Mouse (Mus musculus) intestine, postnatal 0 days (tissue): ENCODE measurements around the gene Hist1h3g. TPM values are rescaled to one million over a fixed set of nuclear protein-coding genes. Genes with fewer than 3 reads are reported as not detected.

ENCODE experiments used
- ATAC-seq: fragments of 200-750 bp; cut with Nextera tagmentation; 2 replicates; pipeline ENCODE4 v1.8.0; 2017; ENCODE audit warnings: mild to moderate bottlenecking, moderate TSS enrichment, moderate library complexity
- H3K27ac ChIP-seq: fragments of 300-500 bp; sonication (generic); 2 replicates; pipeline ENCODE4 v1.5.1; 2014; ENCODE audit warnings: mild to moderate bottlenecking, low read depth, low read length, moderate library complexity
- H3K27me3 ChIP-seq: fragments of 300-500 bp; sonication (generic); replicated peaks from 2 replicates; pipeline ENCODE4 v1.6.1; 2014; ENCODE audit warnings: low read length, mixed read lengths; ENCODE audit not compliant: control insufficient read depth, insufficient read depth
- H3K36me3 ChIP-seq: fragments of 300-500 bp; sonication (generic); 2 replicates; pipeline ENCODE4 v1.6.1; 2014; ENCODE audit warnings: mild to moderate bottlenecking, moderate library complexity; ENCODE audit not compliant: control insufficient read depth, insufficient read depth
- H3K4me1 ChIP-seq: fragments of 300-500 bp; sonication (generic); replicated peaks from 2 replicates; pipeline ENCODE4 v1.6.1; 2014; ENCODE audit warnings: antibody characterized with exemption, low read length, mixed read lengths; ENCODE audit not compliant: control insufficient read depth, insufficient read depth
- H3K4me2 ChIP-seq: fragments of 300-500 bp; sonication (generic); replicated peaks from 2 replicates; pipeline ENCODE4 v1.6.1; 2014; ENCODE audit warnings: low read depth, mild to moderate bottlenecking, moderate library complexity
- H3K4me3 ChIP-seq: fragments of 300-500 bp; sonication (generic); 2 replicates; pipeline ENCODE4 v1.5.1; 2014; ENCODE audit warnings: low read depth, low read length
- H3K9ac ChIP-seq: fragments of 300-500 bp; sonication (generic); 2 replicates; pipeline ENCODE4 v1.6.1; 2014; ENCODE audit warnings: mild to moderate bottlenecking, low read depth, low read length
- H3K9me3 ChIP-seq: fragments of 300-500 bp; sonication (generic); 2 replicates; pipeline ENCODE4 v1.6.1; 2016; ENCODE audit warnings: mixed run types; ENCODE audit not compliant: control insufficient read depth
- CTCF ChIP-seq: sonication (generic); IDR thresholded peaks from 2 replicates; pipeline ENCODE4 v1.5.1; 2016; ENCODE audit warnings: low read depth, mild to moderate bottlenecking, control low read depth, antibody characterized with exemption, moderate library complexity
- WGBS: fragments of 180-500 bp; shearing (Covaris S2); extraction: QIAGEN DNeasy Blood & Tissue Kit; methylation state at CpG from one replicate; pipeline ENCODE4 v1.1.7; 2014; 5-methylcytosine and 5-hydroxymethylcytosine counted together
- polyA plus RNA-seq: library from polyadenylated mRNA; unstranded; fragments of >200 nt; fragmentation: Nextera tagmentation; extraction: Ambion mirVana; gene quantifications from 2 replicates; pipeline ENCODE4 v1.2.1, GENCODE M21; 2015

Hist1h3g gene
- polyA plus RNA-seq, 1 experiment from 2014 or later = 2.1 TPM

DNA sequence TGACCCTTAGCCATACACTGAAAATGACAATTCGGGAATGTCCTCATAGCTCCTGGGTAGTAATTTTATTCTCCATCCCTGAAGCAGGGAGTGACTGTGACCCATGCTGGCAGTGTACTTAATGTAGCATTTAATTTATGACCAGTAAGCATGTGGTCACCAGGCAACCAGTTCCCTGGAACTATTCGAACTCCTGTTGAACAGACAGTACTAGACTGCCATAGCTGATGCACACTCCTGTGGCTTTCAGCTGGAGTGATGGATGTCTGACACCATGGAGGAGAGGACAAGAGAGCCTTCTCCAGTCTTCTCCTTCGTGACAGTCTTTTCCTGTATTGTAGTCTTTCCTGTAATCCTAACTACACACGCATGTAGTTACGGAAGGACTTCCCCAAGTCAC is 6.2 kb upstream of the Hist1h3g start:
- no peak overlapping the region for H3K27ac ChIP-seq
- H3K9ac ChIP-seq = no peak overlapping the region
- WGBS = 80% methylated on average over 5 of the region's 5 CpGs
- no peak overlapping the region for H3K4me2 ChIP-seq
- no peak overlapping the region for H3K4me3 ChIP-seq
- no peak for TF ChIP-seq CTCF
- no peaks in the 10 kb centered on the region for H3K9me3 ChIP-seq
- no peak for ATAC-seq
- H3K36me3 ChIP-seq = no peaks in the 10 kb centered on the region
- H3K4me1 ChIP-seq = peaks cover 6% of the 10 kb centered on the region; the same call in 1 of the 2 replicates
- no peaks in the 10 kb centered on the region for H3K27me3 ChIP-seq

DNA sequence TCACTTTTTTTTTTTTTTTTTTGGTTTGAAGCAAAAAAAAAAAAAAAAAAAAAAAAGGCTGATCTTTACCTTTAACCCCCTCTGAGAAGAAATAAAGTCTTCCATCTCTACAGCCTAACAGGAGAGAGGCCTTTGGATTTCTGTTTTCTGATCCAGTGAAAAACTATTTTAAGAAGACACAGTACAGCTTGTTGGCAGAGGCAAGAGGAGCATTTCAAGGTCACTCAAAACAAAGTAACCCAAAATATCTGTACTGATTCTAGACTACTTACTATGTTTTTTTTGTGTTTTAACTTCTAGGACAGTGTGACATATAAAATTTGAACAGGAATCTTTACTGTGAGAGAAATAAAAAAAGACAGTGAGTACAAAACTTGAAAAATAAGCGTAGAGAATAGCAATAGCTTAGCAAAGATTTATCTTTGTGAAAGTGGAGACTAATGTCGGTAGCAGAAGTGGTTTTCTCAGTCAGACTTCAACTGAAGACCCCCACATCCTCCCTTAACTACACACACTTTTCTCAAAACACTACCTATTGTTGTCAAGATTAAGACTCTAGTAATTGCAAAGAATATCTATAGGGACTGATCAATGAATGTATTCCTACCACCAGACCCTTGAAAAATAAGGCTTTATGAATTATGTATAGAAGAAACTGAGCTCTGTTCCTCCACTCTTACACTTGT is 5.6 kb upstream of the Hist1h3g start:
- Histone ChIP-seq H3K4me3 (peak overlapping the region; percentile 49), H3K4me2 (peak overlapping the region; percentile 74), H3K4me1 (peaks cover 6% of the 10 kb centered on the region; the same call in 1 of the 2 replicates), H3K36me3 (no peaks in the 10 kb centered on the region), H3K27me3 (no peaks in the 10 kb centered on the region), H3K9me3 (no peaks in the 10 kb centered on the region), H3K9ac (no peak overlapping the region), H3K27ac (no peak overlapping the region)
- no peak for ATAC-seq
- no peak for TF ChIP-seq CTCF
- WGBS = 18% methylated on average over 2 of the region's 2 CpGs

DNA sequence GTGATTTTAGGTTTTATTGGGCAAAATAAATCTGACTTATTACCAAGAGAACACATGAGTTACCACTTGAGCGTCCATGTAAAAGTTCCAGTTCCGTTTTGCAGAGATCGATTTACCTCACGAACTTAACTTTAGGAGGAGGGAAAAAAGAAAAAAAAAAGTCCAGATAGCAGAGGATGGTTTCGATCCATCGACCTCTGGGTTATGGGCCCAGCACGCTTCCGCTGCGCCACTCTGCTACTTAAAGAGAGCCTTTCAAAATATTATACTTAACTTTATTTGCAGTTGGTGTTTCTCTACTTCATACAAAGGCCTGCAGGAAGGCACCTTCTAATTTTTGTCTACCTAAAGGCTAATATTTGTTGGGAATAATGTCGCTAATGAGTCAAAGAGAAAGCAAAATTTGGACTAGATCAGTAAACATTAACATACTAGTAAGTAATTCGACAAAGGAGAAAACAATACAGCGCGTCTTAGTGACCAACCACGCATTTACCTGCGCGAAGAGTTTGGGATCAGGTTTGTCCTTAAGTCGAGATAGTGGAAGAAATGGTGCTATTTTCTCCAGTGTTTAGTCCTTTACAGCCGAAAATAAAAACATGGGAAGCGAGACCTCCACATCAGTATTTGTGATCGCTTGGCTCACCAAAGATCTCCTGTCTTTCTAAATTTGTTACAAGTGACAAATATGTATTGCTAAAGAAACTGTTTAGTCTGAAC is 4.9 kb upstream of the Hist1h3g start:
- no peaks in the 10 kb centered on the region for H3K27me3 ChIP-seq
- H3K27ac ChIP-seq = peak overlapping the region; percentile 96
- no peak for TF ChIP-seq CTCF
- under 1% methylated on average over 20 of the region's 20 CpGs for WGBS
- H3K9me3 ChIP-seq = no peaks in the 10 kb centered on the region
- H3K4me2 ChIP-seq = peak overlapping the region; percentile 74
- H3K4me1 ChIP-seq = peaks cover 6% of the 10 kb centered on the region; the same call in 1 of the 2 replicates
- no peak; the same call in 1 of the 2 replicates for ATAC-seq
- H3K36me3 ChIP-seq = no peaks in the 10 kb centered on the region
- H3K4me3 ChIP-seq = peak overlapping the region; percentile 49
- peak overlapping the region; percentile 65 for H3K9ac ChIP-seq

DNA sequence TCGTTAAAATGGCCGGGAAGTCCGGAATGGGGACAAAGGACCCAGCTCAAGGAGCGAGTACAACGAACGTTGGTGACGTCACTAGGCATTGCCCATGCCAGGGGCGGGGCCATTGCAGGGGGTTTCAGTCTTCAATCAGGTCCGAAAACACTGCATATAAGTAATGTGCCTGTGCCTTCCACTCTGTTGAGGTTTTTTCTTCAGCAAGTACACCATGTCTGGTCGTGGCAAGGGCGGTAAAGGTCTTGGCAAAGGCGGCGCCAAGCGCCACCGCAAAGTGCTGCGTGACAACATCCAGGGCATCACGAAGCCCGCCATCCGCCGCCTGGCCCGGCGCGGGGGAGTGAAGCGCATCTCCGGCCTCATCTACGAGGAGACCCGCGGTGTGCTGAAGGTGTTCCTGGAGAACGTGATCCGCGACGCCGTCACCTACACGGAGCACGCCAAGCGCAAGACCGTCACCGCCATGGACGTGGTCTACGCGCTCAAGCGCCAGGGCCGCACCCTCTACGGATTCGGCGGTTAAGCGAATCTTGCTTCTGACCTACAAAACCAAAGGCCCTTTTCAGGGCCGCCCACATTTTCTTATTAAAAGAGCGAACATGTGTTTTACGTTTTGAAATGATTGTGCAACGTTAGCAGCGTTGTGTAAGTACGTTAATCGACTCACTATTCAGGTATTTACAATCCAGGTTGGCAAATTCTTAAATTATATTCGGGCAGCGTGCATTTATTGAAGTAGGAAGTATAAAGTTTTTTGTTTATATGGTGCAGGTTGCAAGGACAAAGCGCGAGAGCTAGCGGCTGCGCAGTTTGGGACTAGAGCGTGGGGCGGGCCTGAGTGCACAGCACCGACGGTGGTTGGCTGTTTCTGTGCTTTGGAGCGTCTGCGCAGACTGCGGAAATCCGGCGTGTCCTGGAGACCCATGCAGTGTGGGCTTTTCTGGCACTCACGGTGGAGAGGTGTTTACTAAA is 4.0 kb upstream of the Hist1h3g start, which contains the start of gene Hist1h4h:
TSS of gene Hist1h4h (plus strand) at position 150 of the 975 bp plus-strand sequence.
- Histone ChIP-seq H3K27ac (peak within 1 kb of the TSS; percentile 96), H3K4me2 (peak within 1 kb of the TSS; percentile 74), H3K4me1 (peaks cover 7% of the 10 kb centered on the region; the same call in 1 of the 2 replicates), H3K9ac (peak within 1 kb of the TSS; percentile 65), H3K27me3 (no peaks in the 10 kb centered on the region), H3K36me3 (no peaks in the 10 kb centered on the region), H3K9me3 (no peaks in the 10 kb centered on the region), H3K4me3 (peak within 1 kb of the TSS; percentile 49)
- WGBS = under 1% methylated on average over 53 of the region's 70 CpGs
- peak; percentile 71 for ATAC-seq
- no peak for TF ChIP-seq CTCF

DNA sequence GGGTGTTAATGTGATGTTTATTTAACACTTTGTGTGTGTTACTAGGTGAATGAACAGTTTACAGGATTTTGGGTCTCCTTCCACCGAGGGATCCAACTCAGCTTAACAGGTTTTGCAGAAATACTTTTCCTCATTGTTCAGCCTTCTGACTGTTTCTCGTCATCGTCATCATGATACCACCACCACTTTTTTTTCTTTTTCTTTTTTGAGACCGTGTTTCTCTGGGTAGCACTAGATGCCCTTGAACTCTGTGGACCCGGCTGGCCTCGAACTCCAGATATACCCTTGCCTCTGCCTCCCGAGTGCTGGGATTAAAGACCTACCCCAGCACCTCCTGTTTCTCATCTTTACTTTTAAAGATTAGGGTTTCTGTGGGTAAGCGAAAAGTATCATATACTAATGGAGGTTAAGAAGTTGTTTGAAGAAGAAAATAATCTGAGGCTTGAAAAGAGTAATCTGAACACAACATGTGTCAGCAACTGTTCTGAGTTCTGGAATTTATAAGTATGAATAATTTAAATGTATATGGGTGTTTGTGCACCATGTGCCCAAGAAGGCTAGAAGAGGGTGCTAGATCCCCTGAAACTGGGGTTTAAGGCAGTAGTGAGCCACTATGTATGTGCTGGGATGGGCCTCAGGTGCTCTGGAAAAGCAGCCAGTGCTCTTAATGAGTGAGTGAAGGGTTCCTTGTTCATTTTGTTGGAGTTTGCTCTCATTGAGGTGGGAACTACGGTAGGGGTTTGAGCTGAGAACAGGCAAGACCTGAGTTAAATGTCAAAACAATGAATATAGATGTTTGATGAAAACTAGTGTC is 2.8 kb upstream of the Hist1h3g start:
- no peak for ATAC-seq
- no peak overlapping the region; the same call in 1 of the 2 replicates for H3K9ac ChIP-seq
- 17% methylated on average over 9 of the region's 9 CpGs for WGBS

More for the DNA sequence above, 2.8 kb upstream of the Hist1h3g start:
- 0 out of 2 replicates have a peak overlapping the region, but pooled peaks have one; percentile 96 for H3K27ac ChIP-seq
- TF ChIP-seq CTCF = no peak
- peaks cover 3% of the 10 kb centered on the region; the same call in 1 of the 2 replicates for H3K4me1 ChIP-seq
- no peaks in the 10 kb centered on the region for H3K9me3 ChIP-seq
- H3K4me2 ChIP-seq = peak overlapping the region; percentile 74
- no peaks in the 10 kb centered on the region for H3K36me3 ChIP-seq
- no peaks in the 10 kb centered on the region for H3K27me3 ChIP-seq
- peak overlapping the region; percentile 49 for H3K4me3 ChIP-seq
